Mouse (Mus musculus): Measurements from ENCODE around the gene 9930111J21Rik1. TPM values are rescaled to one million over a fixed set of nuclear protein-coding genes. Genes with fewer than 3 reads are reported as not detected.

9930111J21Rik1 gene
- polyA plus RNA-seq, 1 experiment from 2014 or later: 0.71 TPM

Other genes starting within 250 kb of the 9930111J21Rik1 start
- gene Rack1, start 179.1 kb downstream of the 9930111J21Rik1 start, polyA plus RNA-seq (2015; fragmentation: Nextera tagmentation; extraction: Ambion mirVana): 451 and 473 TPM in 2 replicates
- 7.2 and 7.6 TPM in 2 replicates for gene Trim41, start 162.0 kb downstream of the 9930111J21Rik1 start, polyA plus RNA-seq (2015; fragmentation: Nextera tagmentation; extraction: Ambion mirVana)
- gene Trim7, start 153.3 kb downstream of the 9930111J21Rik1 start, polyA plus RNA-seq (2015; fragmentation: Nextera tagmentation; extraction: Ambion mirVana): 1.4 and 2.0 TPM in 2 replicates
- gene Gm12184, start 152.7 kb downstream of the 9930111J21Rik1 start, polyA plus RNA-seq (2015; fragmentation: Nextera tagmentation; extraction: Ambion mirVana): 2.8 and 3.9 TPM in 2 replicates
- 1.6 TPM in 2 replicates for gene Irgm1, start 107.7 kb downstream of the 9930111J21Rik1 start, polyA plus RNA-seq (2015; fragmentation: Nextera tagmentation; extraction: Ambion mirVana)
- gene Gm5431, start 77.2 kb downstream of the 9930111J21Rik1 start, polyA plus RNA-seq (2015; fragmentation: Nextera tagmentation; extraction: Ambion mirVana): 0.20 and 0.24 TPM in 2 replicates
- 1.0 and 2.3 TPM in 2 replicates for gene Psme2b, start 33.2 kb downstream of the 9930111J21Rik1 start, polyA plus RNA-seq (2015; fragmentation: Nextera tagmentation; extraction: Ambion mirVana)
- gene Olfr56, start 509 bp downstream of the 9930111J21Rik1 start, polyA plus RNA-seq (2015; fragmentation: Nextera tagmentation; extraction: Ambion mirVana): not detected in 2 replicates
- gene Gm12185, start 12.8 kb upstream of the 9930111J21Rik1 start, polyA plus RNA-seq (2015; fragmentation: Nextera tagmentation; extraction: Ambion mirVana): not detected in 2 replicates
- not detected in 2 replicates for gene Tgtp1, start 14.8 kb upstream of the 9930111J21Rik1 start, polyA plus RNA-seq (2015; fragmentation: Nextera tagmentation; extraction: Ambion mirVana)
- 0.34 and 0.53 TPM in 2 replicates for gene 9930111J21Rik2, start 71.8 kb upstream of the 9930111J21Rik1 start, polyA plus RNA-seq (2015; fragmentation: Nextera tagmentation; extraction: Ambion mirVana)
- not detected in 2 replicates for gene Tgtp2, start 84.8 kb upstream of the 9930111J21Rik1 start, polyA plus RNA-seq (2015; fragmentation: Nextera tagmentation; extraction: Ambion mirVana)
- gene Ifi47, start 97.2 kb upstream of the 9930111J21Rik1 start, polyA plus RNA-seq (2015; fragmentation: Nextera tagmentation; extraction: Ambion mirVana): 0.56 and 0.81 TPM in 2 replicates
- not detected in 2 replicates for gene Olfr1396, start 135.5 kb upstream of the 9930111J21Rik1 start, polyA plus RNA-seq (2015; fragmentation: Nextera tagmentation; extraction: Ambion mirVana)
- not detected in 2 replicates for gene Olfr1395, start 162.9 kb upstream of the 9930111J21Rik1 start, polyA plus RNA-seq (2015; fragmentation: Nextera tagmentation; extraction: Ambion mirVana)
- gene Olfr1394, start 175.0 kb upstream of the 9930111J21Rik1 start, polyA plus RNA-seq (2015; fragmentation: Nextera tagmentation; extraction: Ambion mirVana): not detected in 2 replicates
- not detected in 2 replicates for gene Btnl9, start 207.8 kb upstream of the 9930111J21Rik1 start, polyA plus RNA-seq (2015; fragmentation: Nextera tagmentation; extraction: Ambion mirVana)
- gene Zfp62, start 223.9 kb upstream of the 9930111J21Rik1 start, polyA plus RNA-seq (2015; fragmentation: Nextera tagmentation; extraction: Ambion mirVana): 59.1 and 64.9 TPM in 2 replicates